Mouse (Mus musculus): ENCODE measurements around the gene Afm.

- TF ChIP-seq POLR2A (IDR thresholded peaks at IDR 0.05; ENCODE audit: insufficient read depth, low read depth, low read length) (no peak), CTCF (IDR thresholded peaks at IDR 0.05; ENCODE audit: insufficient read depth, low read depth, low read length) (no peak)
Measured at GRCm38 (mm10) chr5:90485597-90485996, 33.1 kb upstream of the Afm start.

Measured in olfactory bulb, adult 2 months (tissue).